Mouse (Mus musculus): ENCODE results near the gene Slain1. TPM values are rescaled to one million over a fixed set of nuclear protein-coding genes. Genes with fewer than 3 reads are reported as not detected.
"Not testable (repeated sequence)": the region's sequence is repeated elsewhere in the genome, so short reads cannot be mapped to it uniquely, and the experiment has no call there.

The Slain1 gene
- polyA plus RNA-seq, 1 experiment: 10.9 TPM

GRCm38 (mm10) chr14:103742150-103742549 is 92.1 kb downstream of the Slain1 start:
- H3K4me1 ChIP-seq (ENCODE audit: control insufficient read depth, insufficient read depth, low read length): no peaks in the 10 kb centered on the region
- TF ChIP-seq CTCF (IDR thresholded peaks at IDR 0.05; ENCODE audit: control insufficient read depth, insufficient read depth, insufficient replicate concordance, low read depth, low read length) (no peak), POLR2A (IDR thresholded peaks at IDR 0.05; ENCODE audit: control insufficient read depth, low read depth, low read length) (no peak)
- H3K4me3 ChIP-seq (ENCODE audit: control insufficient read depth, low read depth, low read length): no peak overlapping the region
- H3K36me3 ChIP-seq (ENCODE audit: control insufficient read depth, insufficient read depth, low read length): no peaks in the 10 kb centered on the region
- no peaks in the 10 kb centered on the region for H3K27me3 ChIP-seq (ENCODE audit: control insufficient read depth, insufficient read depth, low read length)
- no peak overlapping the region for H3K27ac ChIP-seq (ENCODE audit: control insufficient read depth, insufficient read depth, low read depth, low read length)

GRCm38 (mm10) chr14:103747345-103747744 is 97.3 kb downstream of the Slain1 start:
- Histone ChIP-seq H3K4me3 (ENCODE audit: control insufficient read depth, low read depth, low read length) (no peak overlapping the region), H3K27ac (ENCODE audit: control insufficient read depth, insufficient read depth, low read depth, low read length) (no peak overlapping the region), H3K27me3 (ENCODE audit: control insufficient read depth, insufficient read depth, low read length) (no peaks in the 10 kb centered on the region), H3K4me1 (ENCODE audit: control insufficient read depth, insufficient read depth, low read length) (no peaks in the 10 kb centered on the region), H3K36me3 (ENCODE audit: control insufficient read depth, insufficient read depth, low read length) (no peaks in the 10 kb centered on the region)
- TF ChIP-seq CTCF (IDR thresholded peaks at IDR 0.05; ENCODE audit: control insufficient read depth, insufficient read depth, insufficient replicate concordance, low read depth, low read length): no peak
- no peak for TF ChIP-seq POLR2A (IDR thresholded peaks at IDR 0.05; ENCODE audit: control insufficient read depth, low read depth, low read length)

GRCm38 (mm10) chr14:103750638-103751037 is 100.6 kb downstream of the Slain1 start:
- not testable (repeated sequence) for H3K27ac ChIP-seq (ENCODE audit: control insufficient read depth, insufficient read depth, low read depth, low read length); H3K36me3 ChIP-seq (ENCODE audit: control insufficient read depth, insufficient read depth, low read length); H3K4me1 ChIP-seq (ENCODE audit: control insufficient read depth, insufficient read depth, low read length); H3K4me3 ChIP-seq (ENCODE audit: control insufficient read depth, low read depth, low read length); H3K27me3 ChIP-seq (ENCODE audit: control insufficient read depth, insufficient read depth, low read length)

GRCm38 (mm10) chr14:103751384-103751783 is 101.4 kb downstream of the Slain1 start:
- no peak overlapping the region for H3K4me3 ChIP-seq (ENCODE audit: control insufficient read depth, low read depth, low read length)
- TF ChIP-seq POLR2A (IDR thresholded peaks at IDR 0.05; ENCODE audit: control insufficient read depth, low read depth, low read length): no peak
- no peak for TF ChIP-seq CTCF (IDR thresholded peaks at IDR 0.05; ENCODE audit: control insufficient read depth, insufficient read depth, insufficient replicate concordance, low read depth, low read length)
- H3K27ac ChIP-seq (ENCODE audit: control insufficient read depth, insufficient read depth, low read depth, low read length): no peak overlapping the region
- H3K27me3 ChIP-seq (ENCODE audit: control insufficient read depth, insufficient read depth, low read length): no peaks in the 10 kb centered on the region
- H3K36me3 ChIP-seq (ENCODE audit: control insufficient read depth, insufficient read depth, low read length): no peaks in the 10 kb centered on the region
- H3K4me1 ChIP-seq (ENCODE audit: control insufficient read depth, insufficient read depth, low read length): no peaks in the 10 kb centered on the region

- no peaks in the 10 kb centered on the region for H3K36me3 ChIP-seq (ENCODE audit: control insufficient read depth, insufficient read depth, low read length)
- H3K27me3 ChIP-seq (ENCODE audit: control insufficient read depth, insufficient read depth, low read length): no peaks in the 10 kb centered on the region
- no peak for TF ChIP-seq CTCF (IDR thresholded peaks at IDR 0.05; ENCODE audit: control insufficient read depth, insufficient read depth, insufficient replicate concordance, low read depth, low read length)
- no peak for TF ChIP-seq POLR2A (IDR thresholded peaks at IDR 0.05; ENCODE audit: control insufficient read depth, low read depth, low read length)
- no peak overlapping the region for H3K4me3 ChIP-seq (ENCODE audit: control insufficient read depth, low read depth, low read length)
- no peaks in the 10 kb centered on the region for H3K4me1 ChIP-seq (ENCODE audit: control insufficient read depth, insufficient read depth, low read length)
- H3K27ac ChIP-seq (ENCODE audit: control insufficient read depth, insufficient read depth, low read depth, low read length): no peak overlapping the region
Measured at GRCm38 (mm10) chr14:103752773-103753172, 102.7 kb downstream of the Slain1 start.

- Histone ChIP-seq H3K36me3 (ENCODE audit: control insufficient read depth, insufficient read depth, low read length) (no peaks in the 10 kb centered on the region), H3K27me3 (ENCODE audit: control insufficient read depth, insufficient read depth, low read length) (no peaks in the 10 kb centered on the region), H3K4me3 (ENCODE audit: control insufficient read depth, low read depth, low read length) (no peak overlapping the region), H3K27ac (ENCODE audit: control insufficient read depth, insufficient read depth, low read depth, low read length) (no peak overlapping the region), H3K4me1 (ENCODE audit: control insufficient read depth, insufficient read depth, low read length) (no peaks in the 10 kb centered on the region)
- TF ChIP-seq POLR2A (IDR thresholded peaks at IDR 0.05; ENCODE audit: control insufficient read depth, low read depth, low read length) (no peak), CTCF (IDR thresholded peaks at IDR 0.05; ENCODE audit: control insufficient read depth, insufficient read depth, insufficient replicate concordance, low read depth, low read length) (no peak)
Measured at GRCm38 (mm10) chr14:103754041-103754440, 104.0 kb downstream of the Slain1 start.

GRCm38 (mm10) chr14:103754465-103754864 is 104.4 kb downstream of the Slain1 start:
- no peaks in the 10 kb centered on the region for H3K27me3 ChIP-seq (ENCODE audit: control insufficient read depth, insufficient read depth, low read length)
- TF ChIP-seq CTCF (IDR thresholded peaks at IDR 0.05; ENCODE audit: control insufficient read depth, insufficient read depth, insufficient replicate concordance, low read depth, low read length): no peak
- no peak for TF ChIP-seq POLR2A (IDR thresholded peaks at IDR 0.05; ENCODE audit: control insufficient read depth, low read depth, low read length)
- no peaks in the 10 kb centered on the region for H3K36me3 ChIP-seq (ENCODE audit: control insufficient read depth, insufficient read depth, low read length)
- no peak overlapping the region for H3K4me3 ChIP-seq (ENCODE audit: control insufficient read depth, low read depth, low read length)
- H3K27ac ChIP-seq (ENCODE audit: control insufficient read depth, insufficient read depth, low read depth, low read length): no peak overlapping the region
- no peaks in the 10 kb centered on the region for H3K4me1 ChIP-seq (ENCODE audit: control insufficient read depth, insufficient read depth, low read length)

Other genes with a start within 250 kb of the Slain1 start
- 0.20 TPM in 1 of 2 replicates, not detected in the other for gene Scel, start 136.9 kb upstream of the Slain1 start, polyA plus RNA-seq (2012; rRNA removed)
- 0.10 and 0.52 TPM in 2 replicates for gene Ednrb, start 194.2 kb downstream of the Slain1 start, polyA plus RNA-seq (2012; rRNA removed)

Measured in testis, adult 2 months (tissue).